Mouse (Mus musculus) mouse trophoblast stem cell (cell line): ENCODE results near the gene Sema3c.
"Not testable (repeated sequence)": the region's sequence is repeated elsewhere in the genome, so short reads cannot be mapped to it uniquely, and the experiment has no call there.

Experiments
- in situ Hi-C, 2 experiments: fragments of 300-500 bp; cut with MseI, MboI; formaldehyde crosslinking; loops; 2 replicates in 1 of 2; 3 replicates in 1 of 2; pipeline ENCODE4 v1.15.1; 2025

The Sema3c gene

GRCm38 (mm10) chr5:17573694-17574380 lies at the start of gene Sema3c:
TSS of gene Sema3c (plus strand) at chr5:17574281.
- in situ Hi-C loops, result no loop called here

DNA sequence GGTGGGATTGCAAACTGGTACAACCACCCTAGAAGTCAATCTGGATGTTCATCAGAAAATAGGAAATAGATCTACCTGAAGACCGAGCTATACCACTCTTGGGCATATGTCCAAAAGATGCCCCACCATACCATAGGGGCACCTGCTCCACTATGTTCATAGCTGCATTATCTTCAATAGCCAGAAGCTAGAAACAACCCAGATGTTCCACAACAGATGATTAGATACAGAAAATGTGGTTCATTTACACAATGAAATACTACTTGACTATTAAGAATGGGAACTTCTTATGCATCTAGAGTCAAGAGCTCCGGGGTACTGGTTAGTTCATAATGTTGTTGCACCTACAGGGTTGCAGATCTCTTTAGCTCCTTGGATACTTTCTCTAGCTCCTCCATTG lies 42.9 kb upstream of the Sema3c start:
- in situ Hi-C loops, result not testable (repeated sequence)

DNA sequence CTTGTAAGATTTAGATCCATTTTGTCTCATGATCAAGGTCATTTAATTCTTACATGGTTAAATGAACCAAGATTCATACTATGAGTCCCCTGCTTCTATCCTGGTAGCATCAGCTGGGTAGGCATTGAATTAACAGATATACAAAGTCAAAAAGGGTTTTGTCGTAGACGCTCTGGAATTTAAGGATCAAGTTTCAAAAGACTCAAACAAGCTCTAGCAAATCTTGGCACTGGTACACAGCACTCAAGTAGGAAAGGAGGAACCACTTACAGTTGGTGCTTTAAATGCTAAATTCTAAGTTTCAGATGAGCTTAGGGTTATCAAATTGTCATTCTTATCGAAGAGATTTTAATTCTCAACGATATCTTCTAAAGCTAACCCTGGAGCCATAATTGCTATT lies 30.9 kb upstream of the Sema3c start:
- in situ Hi-C loops, result no loop called here

GRCm38 (mm10) chr5:17544904-17545449 lies 29.1 kb upstream of the Sema3c start:
- in situ Hi-C loops, result no loop called here

DNA sequence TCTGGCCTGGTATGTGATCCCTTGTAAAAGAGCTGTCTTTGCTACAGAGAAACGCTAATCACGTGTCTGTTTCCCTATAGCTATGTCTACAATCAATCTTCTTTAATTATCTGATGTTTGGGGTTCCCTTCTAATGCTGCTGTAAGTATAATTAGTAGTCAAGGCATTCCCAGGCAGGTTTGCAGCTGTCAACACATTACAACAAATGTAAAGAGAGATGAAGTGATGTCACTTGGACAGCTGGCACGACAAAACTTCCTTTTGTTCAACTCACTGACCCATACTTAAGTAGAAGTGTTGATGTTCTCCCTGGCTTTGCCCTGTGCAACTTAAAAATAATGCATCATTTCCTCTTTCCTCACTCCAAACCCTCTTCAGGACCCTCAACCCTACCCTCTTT lies 22.4 kb upstream of the Sema3c start:
- in situ Hi-C loops, result no loop called here

- in situ Hi-C loops, result no loop called here
These were observed 18.0 kb upstream of the Sema3c start for GRCm38 (mm10) chr5:17556073-17556473.

DNA sequence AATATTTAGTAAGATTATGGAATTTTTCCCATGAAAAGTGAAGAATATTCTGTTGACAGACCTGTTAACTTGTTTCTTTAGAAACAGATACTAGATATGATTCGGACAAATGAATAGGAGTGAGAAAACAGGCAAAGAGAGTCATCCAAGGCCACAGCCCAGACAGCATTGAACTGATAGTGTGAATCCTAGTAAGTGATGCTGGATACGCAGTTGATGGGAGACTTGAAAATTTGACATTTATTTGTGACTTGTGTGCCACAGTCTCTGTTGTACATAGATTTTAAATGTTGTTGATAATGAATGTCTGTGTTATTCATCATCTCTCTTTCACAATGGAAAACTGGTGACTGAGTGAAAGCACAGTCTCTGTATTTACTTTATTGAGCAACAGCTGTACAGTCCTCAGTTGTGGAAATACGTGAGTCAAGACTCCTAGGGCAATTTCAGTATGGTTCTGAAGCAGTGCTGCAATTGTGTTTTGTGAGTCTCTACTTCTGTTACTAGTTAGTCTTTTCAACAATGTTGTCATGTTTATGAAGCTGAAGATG lies 17.3 kb upstream of the Sema3c start:
- in situ Hi-C loops, result no loop called here

DNA sequence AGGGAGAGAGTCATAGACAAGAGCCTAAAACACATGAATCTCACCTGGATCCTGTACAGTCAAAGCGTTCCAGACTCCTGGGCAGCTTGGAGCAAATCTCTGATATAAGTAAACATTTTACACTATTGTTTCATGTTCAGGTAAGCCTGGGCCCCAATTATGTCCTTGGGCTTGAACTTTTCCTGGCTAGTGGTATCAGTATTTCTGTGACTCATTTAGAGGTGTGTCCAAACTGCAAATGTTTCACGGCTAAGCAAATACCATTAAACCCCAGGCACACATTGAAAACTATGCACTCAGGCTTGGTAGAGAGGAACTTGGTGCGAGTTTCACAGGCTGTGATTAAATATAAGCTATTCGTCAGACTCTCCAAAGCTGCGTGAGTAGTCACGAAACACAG lies 2.5 kb upstream of the Sema3c start:
- in situ Hi-C loops, result no loop called here

DNA sequence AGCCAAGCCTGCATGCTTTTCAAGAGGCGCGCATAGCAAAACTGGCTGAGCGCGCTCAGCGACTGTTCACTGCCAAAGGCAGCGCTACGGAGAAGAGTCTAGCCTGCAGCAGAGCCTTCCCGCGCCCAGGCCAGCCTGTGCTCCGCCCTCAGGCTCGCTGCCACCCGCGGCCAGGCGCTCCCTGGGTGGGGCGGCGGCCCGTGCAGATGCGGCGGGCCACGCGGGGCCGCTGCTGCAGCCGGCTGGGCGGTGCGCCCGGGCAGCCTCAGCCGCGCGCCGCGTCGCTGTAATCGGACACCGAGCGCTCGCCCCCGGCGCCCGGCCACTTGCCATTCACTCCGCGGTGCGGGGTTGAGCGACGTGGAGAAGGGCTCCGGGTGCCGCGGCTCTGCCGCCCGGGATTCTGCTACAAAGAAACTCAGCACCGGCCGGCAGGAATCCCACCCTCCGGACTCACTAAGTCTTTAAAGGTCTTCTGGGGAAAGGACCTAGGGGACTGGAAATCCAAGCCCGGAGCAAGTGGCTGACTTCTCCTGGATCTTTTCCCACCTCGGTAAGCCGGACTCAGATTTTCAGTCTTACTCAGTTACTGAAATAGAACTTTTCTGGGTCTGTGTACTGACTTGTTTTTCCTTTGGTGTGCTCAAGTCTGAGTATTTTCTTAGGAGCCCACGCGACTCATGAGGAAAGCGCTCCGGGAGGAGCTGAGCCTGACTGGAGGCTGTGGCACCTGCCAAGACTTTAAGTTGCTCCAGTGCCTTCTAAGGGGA lies 517 bp downstream of the Sema3c start:
- in situ Hi-C loops, result no loop called here

GRCm38 (mm10) chr5:17575183-17575495 lies 1.1 kb downstream of the Sema3c start:
- in situ Hi-C loops, result no loop called here

DNA sequence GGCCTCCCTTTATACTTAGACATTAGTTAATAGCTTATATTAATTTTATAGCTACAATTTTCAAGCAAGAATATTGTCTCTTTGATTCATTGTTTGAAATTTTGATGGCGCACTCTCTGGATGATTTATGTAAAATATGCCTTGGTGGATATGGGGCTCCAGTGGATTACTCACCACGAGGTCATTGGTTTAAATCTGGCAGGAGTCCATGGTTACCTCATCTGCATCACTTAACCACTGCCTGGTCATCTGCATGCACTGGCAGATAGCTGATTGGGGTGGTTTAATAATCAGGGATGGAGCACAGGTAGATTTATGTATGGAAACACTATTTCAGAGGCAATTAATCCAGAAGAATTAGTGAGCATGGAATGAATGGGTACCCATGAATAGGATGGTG lies 2.0 kb downstream of the Sema3c start:
- in situ Hi-C loops, result no loop called here

DNA sequence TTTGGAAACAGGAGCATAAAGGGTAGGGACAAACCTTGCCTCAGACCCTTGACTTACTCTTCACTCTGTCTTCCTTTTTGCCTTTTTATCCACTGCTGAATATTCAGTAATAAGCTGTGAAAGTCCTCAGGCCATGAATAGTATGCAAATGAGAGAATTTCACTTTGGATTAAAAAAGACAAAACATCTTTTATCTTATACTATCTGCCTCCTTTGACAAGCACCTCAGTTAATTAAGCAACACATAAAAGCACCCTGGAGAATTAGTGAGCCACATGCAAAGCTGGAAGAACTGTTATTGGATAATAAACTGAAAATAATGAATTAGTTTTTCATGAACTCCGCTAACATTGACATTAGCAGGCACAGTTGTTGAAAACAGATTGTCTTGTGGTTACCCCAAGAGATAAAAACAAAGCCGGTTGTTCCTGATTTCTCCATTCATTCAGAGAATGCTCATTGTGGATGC lies 8.0 kb downstream of the Sema3c start:
- in situ Hi-C loops, result no loop called here

- in situ Hi-C loops, result no loop called here
These were observed 10.3 kb downstream of the Sema3c start for GRCm38 (mm10) chr5:17584299-17584945.

DNA sequence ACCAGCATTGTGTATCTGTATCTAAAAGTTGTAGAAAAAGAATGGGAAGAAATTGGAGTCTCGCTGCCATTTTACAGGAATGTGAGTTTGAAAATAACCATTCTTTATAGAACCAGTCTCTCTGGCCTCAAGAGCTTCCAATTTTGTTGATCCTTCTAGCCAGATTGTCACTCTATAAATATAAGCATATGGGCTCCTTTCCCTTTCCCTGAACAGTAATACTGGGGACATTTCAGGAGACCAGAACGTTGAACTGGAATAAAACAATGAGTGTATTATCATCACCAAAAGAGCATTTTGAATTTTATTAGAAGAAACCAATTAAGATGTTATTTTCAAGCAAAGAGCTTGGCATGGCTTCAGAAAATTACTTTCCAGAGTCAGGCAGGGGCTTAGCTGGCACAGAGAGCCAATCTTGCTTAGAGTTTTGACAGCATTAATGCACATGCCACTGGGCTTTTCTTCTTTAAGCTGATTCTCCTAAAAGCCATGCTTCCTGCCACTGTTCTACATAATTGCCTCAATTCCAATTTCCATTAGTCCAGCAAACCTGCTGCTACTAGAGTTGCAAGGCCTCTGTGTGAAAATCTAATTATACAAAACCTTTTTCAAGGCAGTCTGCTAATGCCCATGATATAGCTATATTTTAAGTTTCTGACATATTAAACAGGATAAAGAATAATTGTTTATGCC lies 12.6 kb downstream of the Sema3c start:
- in situ Hi-C loops, result no loop called here

- in situ Hi-C loops, result no loop called here
These were observed 17.8 kb downstream of the Sema3c start for GRCm38 (mm10) chr5:17591908-17592307.

DNA sequence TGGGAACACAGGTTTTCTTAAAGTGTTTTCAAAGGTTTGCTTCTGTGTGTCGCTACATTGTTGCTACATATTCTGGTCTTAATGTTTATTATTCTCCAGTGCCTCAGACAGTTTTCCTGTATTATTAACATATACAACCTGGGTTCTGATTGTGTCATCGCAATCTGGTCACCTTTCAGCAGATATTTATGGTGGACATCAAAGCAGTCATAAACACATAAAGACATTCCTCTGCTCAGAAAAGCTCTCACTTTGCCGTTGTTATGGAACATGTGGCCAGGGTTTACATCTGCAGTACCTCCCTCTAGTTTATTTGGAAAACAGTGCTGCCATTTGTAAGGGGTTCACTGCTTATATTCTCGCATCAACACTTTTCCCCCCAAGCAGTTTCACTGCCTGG lies 27.6 kb downstream of the Sema3c start:
- in situ Hi-C loops, result no loop called here

- in situ Hi-C loops, result no loop called here
These were observed 46.5 kb downstream of the Sema3c start for GRCm38 (mm10) chr5:17620619-17621018.

- in situ Hi-C loops, result no loop called here
These were observed 48.5 kb downstream of the Sema3c start for GRCm38 (mm10) chr5:17622564-17622963.

DNA sequence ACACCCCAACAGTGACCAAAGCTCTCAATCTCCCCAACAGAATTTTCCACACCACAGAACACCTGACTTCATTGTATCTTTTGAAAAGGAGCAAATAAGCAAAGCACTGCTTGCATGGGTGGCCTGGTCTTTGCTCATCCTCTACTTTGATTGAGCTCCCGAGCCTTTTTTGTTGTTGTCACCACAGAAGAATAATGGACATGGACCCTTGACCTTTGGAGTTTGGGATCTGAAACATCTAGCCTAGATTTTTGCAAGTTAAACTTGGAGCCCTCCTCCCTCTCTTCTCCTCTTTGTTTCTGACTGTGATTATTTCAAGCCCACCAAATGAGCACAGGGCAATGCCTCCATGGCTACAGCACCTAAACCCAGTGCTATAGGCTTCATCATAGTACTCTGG lies 54.5 kb downstream of the Sema3c start:
- in situ Hi-C loops, result no loop called here

DNA sequence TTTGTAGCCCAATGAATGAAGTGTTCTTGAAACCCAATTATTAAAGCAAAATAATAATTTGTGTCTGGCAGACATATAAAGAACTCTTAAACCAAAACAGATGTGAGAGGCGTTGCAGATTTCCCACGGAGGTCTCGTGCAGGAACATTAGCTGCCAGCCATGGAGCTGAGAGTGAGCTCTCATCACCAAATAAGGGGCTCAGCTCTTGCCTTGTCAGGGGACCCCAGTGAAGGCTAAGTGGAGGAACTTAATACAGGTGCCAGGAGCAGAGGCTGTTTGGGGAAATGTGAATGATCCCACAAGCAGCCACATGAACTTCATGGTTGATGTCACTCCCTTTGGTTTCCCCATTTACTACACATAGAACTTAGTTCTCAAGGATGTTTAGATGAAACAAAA lies 55.5 kb downstream of the Sema3c start:
- in situ Hi-C loops, result no loop called here

DNA sequence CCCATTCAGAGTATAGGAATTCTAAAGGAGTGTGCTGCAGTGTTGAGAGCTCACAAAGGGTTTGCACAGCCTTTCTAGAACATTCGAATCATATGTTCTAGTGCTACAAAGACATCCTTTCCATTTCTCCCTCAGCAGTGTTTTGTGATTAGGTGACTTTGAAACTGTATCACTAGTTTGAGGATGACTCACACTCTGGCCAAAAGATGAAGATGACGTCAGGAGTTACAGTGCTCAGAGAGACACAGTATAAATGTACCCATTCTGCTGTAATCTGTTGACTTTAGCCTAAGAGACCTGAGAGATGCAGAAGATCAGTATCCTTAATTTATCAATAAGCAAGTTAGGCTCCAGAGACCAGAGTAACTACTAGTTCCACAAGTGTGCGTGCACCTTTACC lies 65.4 kb downstream of the Sema3c start:
- in situ Hi-C loops, result no loop called here
